Mouse (Mus musculus) olfactory bulb, adult 2 months (tissue): Measurements from ENCODE around the gene Ccdc85b.

Experiments
- CTCF ChIP-seq: fragments of 200-500 bp; IDR thresholded peaks from 2 replicates; pipeline ENCODE4 v1.5.1; 2012; ENCODE audit warnings: low read depth, mild to moderate bottlenecking, low read length, moderate library complexity; ENCODE audit not compliant: insufficient read depth
- POLR2A ChIP-seq: fragments of 200-500 bp; IDR thresholded peaks from 2 replicates; pipeline ENCODE4 v1.6.1; 2012; ENCODE audit warnings: mild to moderate bottlenecking, low read depth, low read length, moderate library complexity; ENCODE audit not compliant: insufficient read depth

GRCm38 (mm10) chr19:5485821-5486220, 28.1 kb upstream of the Ccdc85b start:
- no peak for TF ChIP-seq CTCF
- no peak for TF ChIP-seq POLR2A
